Mouse (Mus musculus) mesoderm, embryonic 11.5 days (tissue): ENCODE measurements around the gene Plvap.

ENCODE experiments used
- DNase-seq: peaks from one replicate; pipeline ENCODE4 v3.0.0-alpha.2; 2012; ENCODE audit warnings: low read depth, low spot score

The Plvap gene

DNA sequence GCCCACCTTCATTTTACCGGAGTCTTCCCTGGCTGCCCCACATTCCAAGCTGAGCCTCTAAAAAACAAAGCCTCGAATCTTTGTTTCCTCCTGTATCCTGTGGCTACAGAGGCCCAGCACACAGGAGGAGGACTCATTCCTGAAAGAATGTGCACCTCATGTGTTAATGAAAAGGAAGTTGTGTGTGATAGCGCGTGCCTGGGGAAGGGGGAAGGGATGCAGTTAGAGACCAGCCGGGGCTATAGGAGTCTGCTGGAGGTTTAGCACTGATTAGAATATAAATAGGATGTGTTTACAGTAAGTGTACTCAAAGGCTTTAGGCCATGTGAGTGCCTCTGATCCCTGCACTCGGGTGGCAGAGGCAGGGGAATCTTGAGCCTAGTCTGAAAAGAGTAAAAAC is 14.7 kb upstream of the Plvap start:
- no peak for DNase-seq

DNA sequence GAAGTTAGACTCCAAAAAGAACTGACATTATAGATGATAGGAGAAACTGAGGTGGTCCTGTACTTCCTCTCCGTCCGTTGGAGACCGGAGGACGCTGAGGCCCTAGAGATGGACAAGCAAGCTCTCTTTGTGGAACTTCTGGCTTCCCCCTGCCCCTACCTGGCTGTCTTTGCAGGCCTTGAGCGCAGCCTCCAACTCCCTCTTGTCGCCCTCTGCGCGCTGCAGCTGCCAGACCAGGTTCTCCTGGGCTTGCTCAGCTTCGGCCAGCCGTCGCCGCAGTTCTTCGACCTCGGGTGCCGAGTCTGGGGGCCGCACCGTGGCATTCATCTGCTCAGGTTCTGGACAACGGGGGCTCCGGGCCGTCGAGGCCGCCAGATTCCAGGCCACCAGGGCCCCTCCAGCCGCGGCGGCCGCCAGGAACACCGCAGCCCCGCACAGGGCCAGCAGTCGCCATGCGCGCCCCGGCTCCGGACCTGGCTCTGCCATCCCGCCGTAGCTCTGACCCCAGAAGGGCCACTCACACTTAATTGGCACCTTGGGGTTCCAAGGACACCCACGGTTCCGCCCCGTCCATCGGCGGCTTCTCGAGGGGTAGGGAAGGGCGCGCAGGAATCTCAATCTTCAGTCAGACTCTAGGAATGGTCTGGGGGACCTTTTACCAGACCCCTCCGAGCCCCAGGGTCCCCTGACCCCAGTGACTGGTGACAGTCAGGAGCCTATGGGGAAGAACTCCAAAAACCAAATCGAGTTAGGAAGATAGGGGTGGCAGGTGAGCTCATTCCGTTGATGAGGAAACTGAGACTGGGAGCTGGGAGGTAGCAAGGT is 13.9 kb upstream of the Plvap start, which contains the start of gene Ccdc194:
Gene Ccdc194 (minus strand): TSS at position 486 of the 825 bp plus-strand sequence.
- DNase-seq = no peak

DNA sequence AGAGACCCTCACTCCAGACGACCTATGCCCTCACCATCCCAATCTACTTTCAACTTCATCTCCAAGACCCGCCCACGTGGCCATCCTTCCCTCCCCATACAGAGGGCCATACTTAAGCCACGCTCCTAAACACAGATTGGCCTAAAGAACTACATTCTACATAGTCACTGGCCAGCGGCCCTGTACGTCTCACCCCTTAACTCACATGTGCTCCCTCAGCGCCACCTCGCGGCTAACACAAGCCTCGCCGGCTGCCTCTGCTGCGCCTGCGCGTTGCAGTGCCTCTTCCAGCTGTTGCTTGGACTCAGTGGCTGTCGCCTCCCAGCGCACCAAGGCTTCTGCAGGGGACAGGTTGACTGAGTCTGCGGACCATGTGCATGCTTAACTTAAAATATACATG is 10.1 kb upstream of the Plvap start:
- DNase-seq = peak; percentile 95

DNA sequence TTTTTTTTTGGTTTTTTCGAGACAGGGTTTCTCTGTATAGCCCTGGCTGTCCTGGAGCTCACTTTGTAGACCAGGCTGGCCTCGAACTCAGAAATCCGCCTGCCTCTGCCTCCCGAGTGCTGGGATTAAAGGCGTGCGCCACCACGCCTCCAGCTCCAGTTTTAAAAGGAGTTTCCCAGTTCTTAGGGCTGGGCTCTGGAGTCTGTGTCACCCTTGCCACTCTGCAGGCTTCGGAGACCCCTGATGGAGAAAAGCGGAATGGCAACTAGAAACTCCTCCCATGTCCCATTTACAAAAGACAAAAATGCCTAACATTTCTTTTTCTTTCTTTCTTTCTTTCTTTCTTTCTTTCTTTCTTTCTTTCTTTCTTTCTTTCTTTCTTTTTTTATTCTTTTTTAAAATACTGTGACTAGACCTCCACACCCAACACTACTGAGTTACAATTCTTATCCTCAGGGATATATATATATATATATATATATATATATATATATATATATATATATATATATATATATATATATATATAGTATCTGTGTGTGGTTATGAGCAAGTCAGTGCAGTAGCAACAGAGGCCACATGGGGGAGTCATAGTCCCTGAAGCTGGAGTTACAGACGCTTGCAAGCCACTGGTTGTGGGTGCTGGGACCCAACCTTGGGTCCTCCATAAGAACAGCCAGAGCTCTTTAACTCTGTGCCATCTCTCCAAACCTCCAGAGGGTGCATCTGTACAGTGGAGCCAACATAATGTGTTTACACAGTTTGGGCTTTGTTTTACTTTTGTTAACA is 7.7 kb upstream of the Plvap start:
- DNase-seq = peak; percentile 70

DNA sequence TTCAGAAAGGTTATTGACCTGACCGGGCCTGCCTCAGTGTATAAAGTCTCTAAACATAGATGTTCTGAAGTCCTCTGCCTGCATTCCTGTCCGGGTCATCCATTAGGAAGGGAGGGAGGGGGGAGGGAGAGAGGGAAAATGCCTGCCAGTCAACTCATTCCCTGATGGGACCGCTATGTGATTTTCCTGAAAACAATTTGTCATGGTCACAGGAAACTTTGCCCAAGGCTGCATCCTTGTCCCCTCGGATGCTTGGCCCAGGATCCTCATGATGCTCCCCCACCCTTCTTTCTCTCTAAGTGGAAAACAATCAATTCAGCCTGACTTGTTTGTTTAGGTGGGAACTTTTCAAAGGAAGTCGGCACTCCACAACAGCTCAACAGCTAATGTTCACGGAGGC is 5.2 kb upstream of the Plvap start:
- peak; percentile 55 for DNase-seq

DNA sequence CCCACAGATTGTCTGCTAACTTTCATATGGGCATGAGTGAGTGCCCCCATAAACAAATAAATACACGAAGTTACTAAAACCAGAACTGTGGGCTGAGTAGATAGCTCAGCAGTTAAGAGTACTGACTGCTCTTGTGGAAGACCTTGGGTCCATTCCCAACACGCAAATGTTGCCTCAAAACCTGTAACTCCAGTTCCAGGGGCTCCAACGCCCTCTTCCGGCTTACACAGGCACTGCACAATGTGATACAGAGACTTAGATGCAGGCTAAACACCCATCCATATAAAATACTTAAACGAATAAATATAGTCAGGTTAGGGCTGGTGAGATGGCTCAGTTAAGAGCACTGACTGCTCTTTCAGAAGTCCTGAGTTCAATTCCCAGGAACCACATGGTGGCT is 3.5 kb upstream of the Plvap start:
- no peak for DNase-seq

DNA sequence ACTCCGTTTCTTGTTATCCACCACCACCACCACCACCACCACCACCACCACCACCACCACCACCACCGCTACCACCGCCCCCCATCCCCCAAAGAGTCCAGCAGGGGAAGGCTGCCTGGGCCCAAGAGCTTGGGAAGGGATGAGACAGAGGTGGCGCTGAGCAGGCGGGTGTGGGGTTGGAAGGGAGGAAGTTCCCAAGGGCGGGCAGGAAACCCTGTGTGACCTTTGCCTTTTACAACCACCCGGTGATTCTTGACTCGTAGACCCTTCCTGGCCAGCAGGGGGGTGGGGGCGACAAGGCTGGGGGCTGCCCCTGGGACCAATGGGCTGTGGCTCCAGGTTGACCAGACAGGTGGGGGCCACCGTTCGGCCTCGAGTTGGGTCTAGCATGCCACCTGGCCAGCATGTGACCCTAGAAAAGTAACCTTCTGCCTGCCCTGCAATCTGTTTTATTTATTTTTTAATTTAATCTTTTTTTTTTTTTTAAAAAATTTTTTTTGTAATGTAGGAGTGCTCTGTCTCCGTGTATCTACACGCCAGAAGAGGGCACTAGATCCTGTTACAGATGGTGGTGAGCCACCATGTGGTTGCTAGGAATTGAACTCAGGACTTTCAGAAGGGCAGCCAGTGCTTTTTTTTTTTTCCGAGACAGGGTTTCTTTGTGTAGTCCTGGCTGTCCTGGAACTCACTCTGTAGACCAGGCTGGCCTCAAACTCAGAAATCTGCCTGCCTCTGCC is 1.6 kb upstream of the Plvap start:
- DNase-seq = no peak

DNA sequence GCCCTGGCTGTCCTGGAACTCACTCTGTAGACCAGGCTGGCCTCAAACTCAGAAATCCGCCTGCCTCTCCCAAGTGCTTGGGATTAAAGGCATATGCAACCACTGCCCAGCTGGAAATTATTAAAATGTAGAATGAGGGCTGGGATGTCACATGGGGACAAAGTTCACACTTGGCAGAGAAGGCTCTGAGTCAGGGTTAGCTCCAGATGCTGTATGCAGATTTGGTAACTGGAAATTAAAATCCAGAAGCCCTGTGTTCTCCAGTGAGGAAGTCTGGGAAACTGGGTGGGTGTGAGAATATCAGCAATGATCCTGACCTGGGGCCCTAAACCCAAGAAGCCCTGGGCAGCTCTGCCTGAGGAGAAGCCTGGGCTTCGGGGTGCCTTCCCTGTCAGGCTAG is 2.2 kb downstream of the Plvap start:
- no peak for DNase-seq

DNA sequence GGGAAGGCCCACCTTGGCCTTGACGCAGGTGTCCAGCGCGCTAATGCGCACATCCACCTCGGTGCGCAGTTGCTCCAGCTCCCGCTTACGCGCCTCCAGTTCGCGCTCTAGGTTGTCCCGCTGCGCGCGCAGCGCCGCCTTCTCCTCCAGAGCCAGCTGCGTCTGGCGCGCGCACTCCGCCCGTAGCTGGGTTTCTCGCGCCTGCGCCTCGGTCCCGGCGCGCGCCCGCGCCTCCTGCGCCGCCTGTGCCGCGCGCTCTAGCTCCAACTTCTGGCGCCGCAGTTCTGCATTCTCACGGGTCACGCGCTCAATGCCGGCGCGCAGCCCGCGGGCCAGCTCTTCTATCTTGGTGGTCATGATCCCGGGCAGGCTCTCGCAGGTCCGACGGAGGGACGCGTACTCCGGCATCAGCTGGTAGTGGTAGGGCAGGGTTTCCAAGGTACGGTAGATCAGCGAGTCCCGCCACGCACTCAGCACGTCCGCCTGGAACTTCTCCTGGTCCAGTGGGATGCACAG is 3.9 kb downstream of the Plvap start:
- peak; percentile 93 for DNase-seq

DNA sequence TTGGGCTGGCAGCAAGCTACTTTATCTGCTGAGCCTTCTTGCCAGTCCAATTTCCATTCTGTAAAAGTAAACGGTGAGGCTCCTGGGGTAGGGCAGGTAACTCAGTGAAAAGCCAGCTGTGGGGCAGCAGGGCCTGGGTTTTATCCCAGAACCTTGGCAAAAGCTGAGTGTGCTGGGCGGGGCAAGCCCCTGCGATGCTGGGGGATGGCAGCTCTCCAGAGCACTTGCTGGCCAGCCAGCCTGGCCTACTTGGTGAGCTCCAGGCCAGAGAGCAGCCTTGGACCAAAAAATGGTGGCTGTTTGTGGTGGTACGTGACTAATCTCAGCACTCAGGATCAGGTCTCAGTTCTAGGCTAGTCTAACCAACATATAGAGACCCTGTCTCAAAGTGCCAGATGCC is 5.6 kb downstream of the Plvap start:
- DNase-seq = no peak

DNA sequence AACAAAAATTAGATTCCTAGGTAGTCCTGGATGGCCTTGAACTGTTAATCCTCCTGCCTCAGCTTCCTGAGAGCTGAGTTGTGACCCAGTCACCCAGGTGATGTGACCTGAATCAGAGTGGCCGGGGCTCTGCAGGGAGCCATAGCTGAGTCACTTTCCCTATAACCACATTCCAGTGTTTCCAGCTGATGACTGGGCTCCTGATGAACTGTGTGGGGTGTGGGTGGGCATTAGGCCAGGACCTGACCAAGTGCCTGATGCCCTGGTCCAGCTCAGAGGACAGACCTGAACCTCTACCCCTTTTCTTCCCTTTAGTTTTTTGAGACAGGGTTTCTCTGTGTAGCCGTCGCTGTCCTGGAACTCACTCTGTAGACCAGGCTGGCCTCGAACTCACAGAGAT is 6.2 kb downstream of the Plvap start:
- DNase-seq = no peak

DNA sequence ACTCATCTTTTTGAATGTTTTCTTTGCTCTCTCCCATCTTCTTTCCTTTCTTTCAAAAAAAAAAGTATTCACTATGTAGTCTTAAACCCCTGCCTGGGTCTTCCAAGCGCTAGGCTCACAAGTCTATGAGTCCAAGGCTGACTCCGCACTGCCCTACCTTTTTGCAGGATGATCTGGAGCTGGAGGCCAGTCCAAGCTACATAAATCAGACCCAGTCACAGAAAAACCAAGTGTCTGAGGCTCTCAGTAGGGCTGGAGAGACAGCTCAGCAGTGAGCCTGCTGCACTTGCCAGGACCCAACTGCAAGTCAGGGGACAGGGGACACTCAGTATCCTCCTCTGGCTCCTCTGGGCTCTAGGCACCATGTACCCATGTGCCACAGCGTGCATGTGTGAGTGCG is 7.2 kb downstream of the Plvap start:
- DNase-seq = no peak

DNA sequence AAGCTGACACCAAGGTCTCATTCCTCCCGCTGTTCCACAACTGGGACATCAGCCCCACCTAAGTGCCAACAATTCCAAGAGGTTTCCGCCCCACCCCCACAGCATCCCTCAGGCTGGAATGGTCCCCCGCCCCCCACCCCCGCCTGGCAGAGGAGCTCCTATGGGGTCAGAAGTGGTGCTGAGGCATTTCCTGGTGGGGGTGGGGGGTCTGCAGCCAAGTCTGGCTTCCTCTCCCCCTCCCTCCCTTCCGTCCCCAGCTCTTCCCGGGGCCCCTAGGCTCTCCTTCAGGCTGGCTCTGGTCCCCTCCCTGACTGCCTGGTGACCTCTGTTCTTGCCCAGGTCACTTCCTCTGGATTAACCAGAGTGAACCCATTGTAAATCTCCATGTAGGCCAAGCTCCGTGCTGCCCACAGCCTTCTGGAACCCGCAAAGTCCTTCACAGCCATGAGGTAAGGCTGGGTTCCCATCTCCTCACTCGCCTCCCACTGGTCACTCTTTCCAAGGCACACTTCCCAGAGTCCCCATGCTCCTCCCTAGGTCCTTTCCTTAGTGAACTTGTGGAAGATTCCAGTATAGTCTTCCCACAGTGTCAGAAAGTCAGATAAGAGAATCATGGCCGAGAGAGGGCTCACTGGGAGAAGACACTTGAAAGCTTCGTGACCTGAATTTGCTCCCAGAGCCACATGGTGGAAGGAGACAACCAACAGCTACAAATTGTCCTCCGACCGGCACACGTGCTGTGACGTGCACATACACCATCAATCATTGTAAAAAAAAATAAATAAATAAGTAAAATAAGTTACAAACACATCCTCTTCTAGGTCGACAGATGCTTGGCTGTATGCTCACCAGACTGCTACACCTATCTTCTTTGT is 12.5 kb downstream of the Plvap start:
- peak; percentile 39 for DNase-seq

DNA sequence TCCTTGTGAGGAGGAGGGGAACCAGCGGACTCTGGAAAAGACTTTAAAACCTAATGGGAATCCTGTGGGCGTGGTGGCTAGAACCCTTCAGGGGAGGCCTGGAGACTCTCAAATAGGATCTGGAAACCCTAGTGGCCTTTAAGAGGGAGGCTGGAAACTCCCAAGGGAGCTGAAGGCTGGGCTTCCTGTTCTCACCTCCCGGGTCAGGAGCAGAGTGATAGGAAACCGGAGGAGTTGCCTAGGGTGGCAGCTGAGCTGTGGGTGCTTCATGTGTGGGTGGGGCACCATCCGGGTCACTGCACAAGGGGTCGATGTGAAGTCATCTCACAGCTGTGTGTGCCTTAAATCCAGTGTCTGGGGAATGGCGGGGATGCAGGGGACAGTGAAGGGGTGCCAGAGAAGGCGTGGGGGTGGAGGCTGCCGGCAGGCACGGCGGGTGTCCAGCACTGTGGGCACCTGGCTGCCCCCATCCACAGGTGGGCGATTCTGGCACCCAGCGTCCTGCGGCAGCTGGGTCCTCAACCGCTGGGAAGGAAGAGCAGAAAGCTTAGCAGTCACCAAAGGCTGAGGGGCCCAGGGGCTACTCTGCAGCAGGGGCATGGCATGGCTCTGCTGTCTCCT is 13.6 kb downstream of the Plvap start:
- no peak for DNase-seq

DNA sequence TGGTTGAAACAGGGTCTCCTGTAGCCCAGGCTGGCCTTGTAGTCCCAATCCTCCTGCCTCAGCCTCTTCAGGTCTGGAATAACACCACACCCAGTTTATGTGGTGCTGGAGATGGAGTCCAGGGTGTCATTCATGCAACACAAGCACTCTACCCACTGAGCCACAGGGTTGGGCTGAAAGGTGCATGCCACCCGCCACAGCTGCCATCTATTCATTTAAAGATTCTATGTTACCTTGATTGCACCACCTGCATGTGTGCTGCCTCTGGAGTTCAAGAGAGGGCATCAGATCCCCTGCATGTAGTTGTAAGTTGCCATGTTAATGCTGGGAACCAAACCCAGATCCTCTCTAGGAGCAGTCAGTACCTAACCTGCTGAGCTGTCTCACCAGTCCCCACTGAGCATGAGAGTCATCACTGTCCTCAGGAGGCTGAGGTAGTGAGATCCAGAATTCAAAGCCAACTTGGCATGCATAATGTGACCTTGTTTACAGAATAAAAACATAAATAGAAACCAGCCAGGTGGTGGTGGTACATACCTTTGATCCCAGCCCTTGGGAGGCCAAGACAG is 14.4 kb downstream of the Plvap start:
- no peak for DNase-seq

DNA sequence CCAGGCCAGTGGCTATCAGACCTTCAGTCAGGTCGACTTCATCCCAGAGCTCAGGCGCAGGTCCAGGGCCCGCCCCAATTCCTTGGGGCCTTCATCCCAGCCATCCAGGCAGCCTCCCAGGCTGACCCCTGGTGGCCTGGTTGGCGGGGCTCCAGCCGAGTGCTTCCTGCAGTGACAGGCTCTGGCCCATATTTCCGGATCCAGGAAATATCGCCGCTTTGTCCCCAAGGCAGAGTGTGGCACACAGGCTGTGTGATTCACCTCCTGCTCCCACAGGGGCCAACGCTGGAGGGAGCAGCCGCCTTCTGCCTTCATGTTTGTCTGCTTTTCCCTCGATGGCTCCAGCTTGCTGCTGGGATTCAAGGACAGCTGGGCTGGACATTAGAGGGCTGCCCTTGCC is 15.1 kb downstream of the Plvap start:
- peak; percentile 47 for DNase-seq

DNA sequence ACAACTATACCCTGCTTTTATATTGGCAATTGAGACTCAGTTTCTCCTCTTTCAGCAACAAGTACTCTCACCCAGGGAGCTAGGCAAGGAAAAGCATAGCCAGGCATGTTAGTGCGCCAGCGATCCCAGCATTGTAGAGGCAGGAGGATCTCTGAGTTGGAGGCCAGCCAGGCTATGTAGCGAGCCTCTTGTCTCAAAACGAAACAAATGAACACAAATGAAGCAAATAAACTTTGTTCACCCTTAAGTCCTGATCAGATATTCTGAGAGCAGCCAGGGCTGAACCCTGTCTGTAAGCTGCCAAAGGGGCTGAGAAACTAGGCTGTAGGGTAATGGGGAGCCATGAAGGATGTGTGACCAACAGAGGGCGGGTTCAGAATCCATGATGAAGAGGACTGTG is 15.7 kb downstream of the Plvap start:
- no peak for DNase-seq

DNA sequence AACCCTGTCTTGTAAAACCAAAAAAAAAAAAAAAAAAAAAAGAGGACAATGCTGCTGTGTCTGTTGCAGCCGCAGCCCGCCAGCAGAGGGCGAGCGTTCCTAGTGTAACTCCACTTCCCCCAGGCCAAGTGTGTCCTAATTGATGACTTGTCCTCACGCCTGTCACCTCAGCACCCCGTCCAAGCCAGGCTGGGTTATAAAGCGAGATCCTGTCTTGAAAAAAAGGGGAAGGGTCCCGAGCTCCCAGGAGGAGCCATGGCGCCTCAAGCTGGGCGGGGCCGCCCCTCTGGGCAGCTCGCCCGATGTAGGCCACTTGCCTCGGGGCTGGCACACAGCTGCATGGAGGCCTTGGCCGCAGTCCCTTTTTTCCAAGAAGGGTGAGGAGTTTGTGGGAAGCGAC is 16.5 kb downstream of the Plvap start:
- DNase-seq = peak; percentile 84

DNA sequence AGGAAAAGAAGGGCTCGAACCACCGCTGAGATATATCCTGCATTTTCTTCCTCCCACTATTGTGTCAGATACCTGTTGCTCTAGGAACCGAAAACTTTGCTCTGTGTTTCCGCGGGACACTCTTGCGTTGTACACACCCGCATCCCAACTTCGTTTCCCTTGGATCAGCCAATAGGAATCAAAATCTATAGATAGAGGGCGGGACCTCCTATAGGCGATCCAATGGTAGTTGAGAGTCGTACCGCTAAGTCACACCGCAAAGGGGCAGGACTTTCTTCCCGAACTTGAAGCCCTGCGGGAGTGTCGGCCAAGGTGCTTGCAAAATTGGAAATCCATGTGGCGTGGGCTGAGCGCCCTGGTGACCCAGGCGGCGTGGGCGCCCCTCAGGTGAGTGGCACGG is 23.1 kb downstream of the Plvap start:
- DNase-seq = peak; percentile 96
